Mouse (Mus musculus) neural tube, embryonic 14.5 days (tissue): ENCODE data around the gene Cux1. TPM values are rescaled to one million over a fixed set of nuclear protein-coding genes. Genes with fewer than 3 reads are reported as not detected.

ENCODE experiments used
- ATAC-seq: fragments of 200-750 bp; cut with Nextera tagmentation; 2 replicates; pipeline ENCODE4 v1.8.0; 2017; ENCODE audit warnings: low read depth, mild to moderate bottlenecking, moderate TSS enrichment, moderate library complexity
- H3K27ac ChIP-seq: fragments of 300-500 bp; sonication (generic); 2 replicates; pipeline ENCODE4 v1.5.1; 2014; ENCODE audit warnings: low read depth, mild to moderate bottlenecking, control low read depth, low read length, moderate library complexity, mixed read lengths
- H3K27me3 ChIP-seq: fragments of 300-500 bp; sonication (generic); 2 replicates; pipeline ENCODE4 v1.6.1; 2014; ENCODE audit warnings: low read length; ENCODE audit not compliant: control insufficient read depth, insufficient read depth
- H3K36me3 ChIP-seq: fragments of 300-500 bp; sonication (generic); 2 replicates; pipeline ENCODE4 v1.6.1; 2014; ENCODE audit warnings: low read length, mixed read lengths; ENCODE audit not compliant: control insufficient read depth, insufficient read depth
- H3K4me1 ChIP-seq: fragments of 300-500 bp; sonication (generic); 2 replicates; pipeline ENCODE4 v1.6.1; 2014; ENCODE audit warnings: low read length; ENCODE audit not compliant: control insufficient read depth, insufficient read depth
- H3K4me2 ChIP-seq: fragments of 300-500 bp; sonication (generic); 2 replicates; pipeline ENCODE4 v1.6.1; 2014; ENCODE audit warnings: mild to moderate bottlenecking, low read depth, low read length, control low read depth
- H3K4me3 ChIP-seq: fragments of 300-500 bp; sonication (generic); 2 replicates; pipeline ENCODE4 v1.5.1; 2014; ENCODE audit warnings: low read depth, low read length, control low read depth, mixed read lengths
- H3K9ac ChIP-seq: fragments of 300-500 bp; sonication (generic); replicated peaks from 2 replicates; pipeline ENCODE4 v1.6.1; 2014; ENCODE audit warnings: low read depth, mild to moderate bottlenecking, control low read depth, low read length, mixed read lengths
- H3K9me3 ChIP-seq: fragments of 300-500 bp; sonication (generic); 2 replicates; pipeline ENCODE4 v1.6.1; 2016; ENCODE audit warnings: low read length; ENCODE audit not compliant: control insufficient read depth
- WGBS: fragments of 180-500 bp; shearing (Covaris S2); extraction: QIAGEN DNeasy Blood & Tissue Kit; methylation state at CpG from one replicate; pipeline ENCODE4 v1.1.7; 2014; 5-methylcytosine and 5-hydroxymethylcytosine counted together
- polyA plus RNA-seq: library from polyadenylated mRNA; unstranded; fragments of >200 nt; fragmentation: Nextera tagmentation; extraction: Ambion mirVana; gene quantifications from 2 replicates; pipeline ENCODE4 v1.2.1, GENCODE M21; 2014

Gene Cux1
- polyA plus RNA-seq, 1 experiment from 2014 or later: 95.3 TPM

DNA sequence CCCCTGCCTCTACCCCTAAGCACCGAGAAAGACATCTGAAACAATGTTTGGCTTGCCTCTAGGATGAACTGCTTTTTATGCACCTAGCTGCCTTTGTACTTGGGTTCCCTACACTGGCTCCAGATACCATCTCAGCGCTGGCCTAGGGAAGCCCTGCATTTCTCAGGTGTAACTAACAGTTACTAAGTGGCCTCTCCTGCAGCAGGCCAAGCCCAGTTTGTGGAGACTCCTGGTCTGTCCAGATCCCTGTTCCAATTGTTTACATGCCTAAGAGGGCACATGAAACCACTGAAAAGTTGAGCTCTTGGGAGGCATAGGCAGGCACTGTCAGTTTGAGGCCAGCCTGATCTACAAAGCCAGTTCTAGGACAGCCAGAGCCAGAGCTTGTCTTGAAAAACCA lies 173.7 kb downstream of the Cux1 start:
- no peak overlapping the region for H3K9ac ChIP-seq
- no peak for ATAC-seq
- H3K4me1 ChIP-seq: no peaks in the 10 kb centered on the region
- H3K4me3 ChIP-seq: no peak overlapping the region
- 93% methylated on average over 2 of the region's 2 CpGs for WGBS
- no peaks in the 10 kb centered on the region for H3K27me3 ChIP-seq
- no peak overlapping the region for H3K27ac ChIP-seq
- H3K4me2 ChIP-seq: no peak overlapping the region
- H3K36me3 ChIP-seq: no peaks in the 10 kb centered on the region
- H3K9me3 ChIP-seq: no peaks in the 10 kb centered on the region

DNA sequence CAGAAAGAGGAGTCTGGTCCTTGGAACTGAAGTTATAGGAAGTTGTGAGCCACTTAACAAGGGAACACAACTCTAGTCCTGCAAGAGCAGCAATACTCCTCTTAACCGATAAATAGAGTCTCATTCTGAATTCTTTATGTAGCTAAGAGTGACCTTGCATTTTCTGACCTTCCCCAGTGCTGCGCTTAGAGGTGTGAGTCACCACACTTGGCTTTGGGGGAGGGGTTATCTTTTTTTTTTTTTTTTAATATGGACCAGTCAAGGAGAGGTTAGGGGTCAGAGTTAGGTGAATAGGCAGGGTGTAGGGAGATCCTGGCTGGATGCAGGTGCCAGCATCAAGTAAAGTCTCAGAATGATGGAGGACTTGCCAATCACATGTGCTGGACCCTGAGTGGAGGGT lies 180.5 kb downstream of the Cux1 start:
- 88% methylated on average over 2 of the region's 2 CpGs for WGBS
- Histone ChIP-seq H3K27ac (no peak overlapping the region), H3K4me1 (0 out of 2 replicates have a peak, but pooled peaks cover 4% of the 10 kb centered on the region), H3K9me3 (no peaks in the 10 kb centered on the region), H3K36me3 (no peaks in the 10 kb centered on the region), H3K9ac (no peak overlapping the region), H3K4me3 (no peak overlapping the region), H3K4me2 (no peak overlapping the region), H3K27me3 (no peaks in the 10 kb centered on the region)
- no peak for ATAC-seq

DNA sequence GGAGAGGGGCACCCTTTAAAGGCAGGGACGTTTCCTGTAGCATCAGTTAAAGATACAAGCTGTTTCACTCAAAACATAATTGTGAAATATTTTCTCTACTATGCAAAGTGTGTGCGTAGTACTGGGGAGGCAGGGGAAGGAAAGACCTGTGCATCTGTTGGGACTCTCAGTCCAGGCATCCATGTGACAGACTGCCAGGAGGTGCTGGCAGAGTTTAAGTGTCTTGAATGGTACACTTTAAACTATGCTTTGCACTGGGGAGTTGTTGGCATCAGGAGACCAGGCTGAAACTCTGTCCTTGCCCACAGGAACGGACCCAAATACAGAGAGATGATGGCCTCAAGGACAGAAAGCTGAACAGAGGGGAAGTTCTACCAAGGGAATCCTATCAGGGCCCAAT lies 182.1 kb downstream of the Cux1 start:
- H3K27me3 ChIP-seq: no peaks in the 10 kb centered on the region
- no peak overlapping the region for H3K4me3 ChIP-seq
- H3K4me2 ChIP-seq: no peak overlapping the region
- H3K27ac ChIP-seq: no peak overlapping the region
- no peaks in the 10 kb centered on the region for H3K36me3 ChIP-seq
- H3K9me3 ChIP-seq: no peaks in the 10 kb centered on the region
- 93% methylated on average over 3 of the region's 3 CpGs for WGBS
- 0 out of 2 replicates have a peak, but pooled peaks cover 4% of the 10 kb centered on the region for H3K4me1 ChIP-seq
- ATAC-seq: no peak
- no peak overlapping the region for H3K9ac ChIP-seq

DNA sequence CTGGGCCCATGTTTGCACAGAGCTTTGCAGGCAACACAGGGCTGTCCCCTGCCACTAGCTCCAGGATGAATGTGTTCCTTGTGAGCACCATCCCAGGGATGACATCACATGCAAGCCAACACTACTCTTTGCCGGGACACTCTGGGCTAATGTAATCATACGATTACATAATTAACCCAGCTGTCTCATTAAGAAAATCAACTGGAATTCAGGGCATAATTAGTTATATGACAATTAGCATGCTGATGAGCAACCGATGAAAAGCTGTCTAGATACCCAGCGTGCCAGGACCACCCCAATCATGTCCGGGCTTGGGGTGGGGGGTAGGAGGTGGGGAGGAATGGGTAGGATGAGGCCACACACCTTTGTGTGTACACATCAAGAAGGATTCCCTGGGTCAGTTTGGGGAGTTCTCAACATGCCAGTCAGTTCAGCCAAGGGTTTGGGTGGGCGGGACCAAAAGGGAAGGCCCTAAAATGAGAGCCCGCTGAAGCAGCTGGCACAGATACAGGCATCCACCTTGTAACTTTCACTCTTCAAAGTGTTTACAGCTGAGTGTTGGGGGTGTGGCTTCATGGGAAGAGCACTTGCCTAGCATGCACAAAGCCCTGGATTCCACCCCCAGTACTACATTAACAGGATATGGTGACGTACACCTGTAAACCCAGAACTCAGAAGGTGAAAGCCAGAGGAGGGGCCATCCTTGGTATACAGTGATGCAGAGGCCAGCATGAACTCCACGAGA lies 184.9 kb downstream of the Cux1 start:
- no peak overlapping the region for H3K4me2 ChIP-seq
- no peak overlapping the region for H3K4me3 ChIP-seq
- H3K27ac ChIP-seq: no peak overlapping the region
- no peaks in the 10 kb centered on the region for H3K9me3 ChIP-seq
- ATAC-seq: no peak
- no peaks in the 10 kb centered on the region for H3K36me3 ChIP-seq
- 0 out of 2 replicates have a peak, but pooled peaks cover 4% of the 10 kb centered on the region for H3K4me1 ChIP-seq
- H3K27me3 ChIP-seq: no peaks in the 10 kb centered on the region
- WGBS: 72% methylated on average over 9 of the region's 9 CpGs
- no peak overlapping the region for H3K9ac ChIP-seq

DNA sequence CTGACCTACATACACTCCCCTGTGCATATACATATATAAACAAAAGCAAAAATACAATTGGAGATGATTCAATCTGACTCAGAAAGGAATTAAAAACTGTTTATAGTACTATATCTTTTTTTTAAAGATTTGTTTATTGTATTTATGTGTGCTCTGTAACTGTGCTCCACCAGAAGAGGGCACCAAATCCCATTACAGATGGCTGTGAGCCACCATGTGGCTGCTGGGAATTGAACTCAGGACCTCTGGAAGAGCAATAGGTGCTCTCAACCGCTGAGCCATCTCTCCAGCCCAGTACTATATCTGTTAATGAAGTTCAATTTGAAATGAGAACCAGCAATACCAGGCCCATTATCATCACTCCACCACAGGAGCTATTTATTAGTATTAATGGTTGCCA lies 187.9 kb downstream of the Cux1 start:
- peaks cover 7% of the 10 kb centered on the region; the same call in 1 of the 2 replicates for H3K4me1 ChIP-seq
- H3K9me3 ChIP-seq: no peaks in the 10 kb centered on the region
- no peak overlapping the region for H3K9ac ChIP-seq
- ATAC-seq: no peak
- no peaks in the 10 kb centered on the region for H3K27me3 ChIP-seq
- 77% methylated on average over 1 of the region's 1 CpGs for WGBS
- no peak overlapping the region for H3K4me3 ChIP-seq
- no peaks in the 10 kb centered on the region for H3K36me3 ChIP-seq
- no peak overlapping the region for H3K4me2 ChIP-seq
- no peak overlapping the region for H3K27ac ChIP-seq

DNA sequence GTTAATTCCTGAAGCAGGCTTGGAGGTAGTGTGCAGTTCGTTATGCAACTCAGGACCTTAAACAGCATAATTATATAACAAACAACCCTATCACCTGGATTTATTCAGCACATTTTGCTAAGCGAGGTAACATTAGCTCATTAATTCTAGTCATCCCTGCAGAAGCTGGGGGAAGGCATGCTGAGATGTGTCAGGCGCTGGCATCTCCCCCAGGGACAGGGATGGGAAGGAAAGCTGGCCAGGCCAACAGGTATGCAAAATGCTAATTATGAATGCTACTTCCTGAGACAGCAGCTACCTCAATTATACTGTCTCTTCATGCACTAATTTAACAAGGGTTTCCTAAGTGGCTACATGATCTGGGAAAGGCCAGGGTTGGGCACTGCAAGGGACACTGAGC lies 190.2 kb downstream of the Cux1 start:
- Histone ChIP-seq H3K27me3 (no peaks in the 10 kb centered on the region), H3K9ac (no peak overlapping the region), H3K4me3 (no peak overlapping the region), H3K27ac (no peak overlapping the region), H3K9me3 (no peaks in the 10 kb centered on the region), H3K4me2 (no peak overlapping the region), H3K36me3 (no peaks in the 10 kb centered on the region), H3K4me1 (peaks cover 4% of the 10 kb centered on the region; the same call in 1 of the 2 replicates)
- no peak for ATAC-seq
- WGBS: 61% methylated on average over 3 of the region's 3 CpGs

DNA sequence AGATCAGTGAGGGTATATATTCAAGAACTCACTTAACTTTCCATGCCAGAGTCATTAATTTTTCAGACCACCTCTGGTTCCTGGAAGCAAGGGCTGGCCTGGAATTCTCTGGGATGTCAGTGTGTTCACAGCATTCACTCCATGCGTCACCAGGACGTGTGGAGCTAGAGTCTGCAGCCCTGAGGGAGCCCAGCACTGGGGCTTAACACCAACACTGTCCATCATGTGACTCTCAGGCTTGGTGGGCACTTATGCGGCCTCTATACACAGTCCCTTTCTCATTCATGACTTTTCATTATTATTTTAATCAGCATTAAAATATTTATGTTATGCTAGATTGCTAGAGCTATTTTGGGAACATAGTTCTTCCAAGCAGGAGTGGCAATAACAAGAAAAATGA lies 191.9 kb downstream of the Cux1 start:
- Histone ChIP-seq H3K27me3 (no peaks in the 10 kb centered on the region), H3K9me3 (no peaks in the 10 kb centered on the region), H3K4me1 (peaks cover 4% of the 10 kb centered on the region; the same call in 1 of the 2 replicates), H3K9ac (no peak overlapping the region), H3K27ac (no peak overlapping the region), H3K4me3 (no peak overlapping the region), H3K36me3 (no peaks in the 10 kb centered on the region), H3K4me2 (no peak overlapping the region)
- ATAC-seq: no peak
- 62% methylated on average over 3 of the region's 3 CpGs for WGBS

DNA sequence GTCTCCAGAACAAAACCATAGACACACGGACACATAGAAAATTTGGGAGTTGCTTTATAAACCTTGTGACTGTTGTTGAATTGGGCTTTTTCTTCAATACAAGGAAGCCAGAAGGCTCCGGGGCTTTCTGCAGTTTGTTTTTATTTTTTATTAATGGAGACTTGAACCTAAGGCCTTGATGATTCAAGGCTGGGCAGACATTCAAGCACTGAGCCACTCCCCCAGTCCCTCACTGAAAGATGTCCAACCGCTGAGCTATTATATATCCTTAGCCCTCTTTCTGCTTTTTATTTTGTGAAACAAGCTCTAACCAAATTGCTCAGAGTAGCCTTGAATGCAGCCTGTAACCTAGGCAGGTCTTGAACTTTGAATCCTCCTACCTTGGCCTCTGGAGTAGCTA lies 195.0 kb downstream of the Cux1 start:
- Histone ChIP-seq H3K27me3 (no peaks in the 10 kb centered on the region), H3K4me3 (no peak overlapping the region), H3K9ac (no peak overlapping the region), H3K36me3 (peaks cover 4% of the 10 kb centered on the region; the same call in 1 of the 2 replicates), H3K4me2 (no peak overlapping the region), H3K9me3 (no peaks in the 10 kb centered on the region), H3K4me1 (peaks cover 4% of the 10 kb centered on the region; the same call in 1 of the 2 replicates), H3K27ac (no peak overlapping the region)
- ATAC-seq: no peak
- WGBS: 88% methylated on average over 3 of the region's 3 CpGs

DNA sequence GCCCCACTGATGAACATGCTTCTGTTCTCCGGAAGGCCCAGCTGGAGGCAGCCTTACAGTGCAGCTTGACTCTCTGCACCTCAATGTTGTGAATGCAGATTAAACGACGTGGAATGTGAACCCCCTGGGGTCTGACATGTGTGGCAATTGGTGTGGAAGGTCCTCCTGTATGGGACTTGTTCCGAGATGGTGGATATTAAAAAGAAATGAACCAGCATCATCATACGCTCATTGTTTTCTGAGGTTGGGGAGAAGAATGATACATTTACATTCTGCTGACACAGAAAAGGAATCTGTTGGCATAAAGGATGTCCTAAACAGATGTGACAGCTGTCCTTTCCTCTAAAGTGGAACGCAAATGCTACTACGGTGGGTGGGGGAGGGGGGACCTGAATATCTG lies 203.9 kb downstream of the Cux1 start:
- H3K36me3 ChIP-seq: no peaks in the 10 kb centered on the region
- WGBS: 37% methylated on average over 7 of the region's 7 CpGs
- ATAC-seq: no peak

More for the DNA sequence above, 203.9 kb downstream of the Cux1 start:
- Histone ChIP-seq H3K4me2 (no peak overlapping the region), H3K9me3 (no peaks in the 10 kb centered on the region), H3K27me3 (no peaks in the 10 kb centered on the region), H3K4me3 (no peak overlapping the region), H3K4me1 (no peaks in the 10 kb centered on the region), H3K27ac (no peak overlapping the region), H3K9ac (no peak overlapping the region)
